Mouse (Mus musculus) bone marrow, adult 2 months (tissue): ENCODE measurements around the gene Plekhg2. TPM values are rescaled to one million over a fixed set of nuclear protein-coding genes. Genes with fewer than 3 reads are reported as not detected.

Experiments used
- H3K27ac ChIP-seq: fragments of 200-500 bp; 2 replicates; pipeline ENCODE4 v1.5.1; 2012; ENCODE audit warnings: low read depth, mild to moderate bottlenecking, control low read depth, inconsistent platforms, low read length; ENCODE audit not compliant: control insufficient read depth, poor library complexity, insufficient read depth
- H3K4me1 ChIP-seq: fragments of 200-500 bp; 2 replicates; pipeline ENCODE4 v1.6.1; 2011; ENCODE audit warnings: low read length; ENCODE audit not compliant: control insufficient read depth, insufficient read depth
- H3K4me3 ChIP-seq: fragments of 200-500 bp; replicated peaks from 2 replicates; pipeline ENCODE3; 2011; ENCODE audit warnings: mild to moderate bottlenecking, low read depth, low read length, control low read depth; ENCODE audit not compliant: control insufficient read depth
- CTCF ChIP-seq: fragments of 200-500 bp; IDR thresholded peaks from 2 replicates; pipeline ENCODE4 v1.5.1; 2011; ENCODE audit warnings: low read length, control low read depth; ENCODE audit not compliant: control insufficient read depth, insufficient read depth
- POLR2A ChIP-seq: fragments of 200-500 bp; IDR thresholded peaks from 2 replicates; pipeline ENCODE4 v1.6.1; 2011; ENCODE audit warnings: low read depth, mild to moderate bottlenecking, control low read depth, low read length, borderline replicate concordance; ENCODE audit not compliant: control insufficient read depth
- WGBS: fragments of 180-500 bp; shearing (Covaris S2); methylation state at CpG from one replicate; pipeline ENCODE4 v1.1.7; 2018; 5-methylcytosine and 5-hydroxymethylcytosine counted together
- polyA plus RNA-seq: library from polyadenylated mRNA; stranded (reverse); fragments of >200 nt; gene quantifications from 2 replicates; pipeline ENCODE4 v1.2.4, GENCODE M21; 2011; ENCODE audit warnings: low replicate concordance; ENCODE audit not compliant: missing spikeins, insufficient read depth, insufficient read length

The Plekhg2 gene
- polyA plus RNA-seq, 1 experiment = 26.3 TPM

GRCm38 (mm10) chr7:28380237-28381016 is 8.0 kb upstream of the Plekhg2 start, which contains the start of gene Zfp36:
Zfp36 (minus strand) TSS chr7:28380253.
- TF ChIP-seq POLR2A (no peak), CTCF (no peak)
- peak within 1 kb of the TSS; percentile 99 for H3K27ac ChIP-seq
- peaks cover 13% of the 10 kb centered on the region for H3K4me1 ChIP-seq
- WGBS = 16% methylated on average over 17 of the region's 17 CpGs
- peak within 1 kb of the TSS; percentile 89 for H3K4me3 ChIP-seq

- WGBS = under 1% methylated on average over 53 of the region's 53 CpGs
- peak overlapping the region; percentile 89 for H3K4me3 ChIP-seq
- H3K4me1 ChIP-seq = peaks cover 6% of the 10 kb centered on the region
These were observed 6.6 kb upstream of the Plekhg2 start for GRCm38 (mm10) chr7:28378769-28379651.

GRCm38 (mm10) chr7:28378066-28378690 is 5.8 kb upstream of the Plekhg2 start:
- Histone ChIP-seq H3K4me1 (peaks cover 1% of the 10 kb centered on the region; the same call in 1 of the 2 replicates), H3K27ac (peak overlapping the region; percentile 91), H3K4me3 (peak overlapping the region; percentile 89)
- under 1% methylated on average over 32 of the region's 32 CpGs for WGBS
- TF ChIP-seq POLR2A (peak; percentile 28; the same call in 1 of the 2 replicates), CTCF (no peak)

More at GRCm38 (mm10) chr7:28378769-28379651, 6.6 kb upstream of the Plekhg2 start:
- peak overlapping the region; percentile 91 for H3K27ac ChIP-seq
- TF ChIP-seq CTCF = no peak
- TF ChIP-seq POLR2A = peak; percentile 100

- 21% methylated on average over 18 of the region's 18 CpGs for WGBS
- TF ChIP-seq POLR2A (no peak), CTCF (no peak)
- H3K27ac ChIP-seq = peak overlapping the region; percentile 91
- H3K4me3 ChIP-seq = peak overlapping the region; percentile 89
- no peaks in the 10 kb centered on the region; the same call in 1 of the 2 replicates for H3K4me1 ChIP-seq
These were observed 5.0 kb upstream of the Plekhg2 start for GRCm38 (mm10) chr7:28377190-28378065.

- peak overlapping the region; percentile 96 for H3K27ac ChIP-seq
- H3K4me3 ChIP-seq = peak overlapping the region; percentile 56
- TF ChIP-seq CTCF = no peak
- TF ChIP-seq POLR2A = peak; percentile 71; the same call in 1 of the 2 replicates
- no peaks in the 10 kb centered on the region; the same call in 1 of the 2 replicates for H3K4me1 ChIP-seq
- WGBS = 7% methylated on average over 30 of the region's 30 CpGs
These were observed 3.8 kb upstream of the Plekhg2 start for GRCm38 (mm10) chr7:28376011-28376771.

- peak overlapping the region; percentile 56 for H3K4me3 ChIP-seq
These were observed 3.0 kb upstream of the Plekhg2 start for GRCm38 (mm10) chr7:28375176-28375921.

More at GRCm38 (mm10) chr7:28375176-28375921, 3.0 kb upstream of the Plekhg2 start:
- Histone ChIP-seq H3K27ac (peak overlapping the region; percentile 96), H3K4me1 (peaks cover 1% of the 10 kb centered on the region; the same call in 1 of the 2 replicates)
- WGBS = 0% methylated on average over 36 of the region's 36 CpGs
- TF ChIP-seq POLR2A = peak; percentile 88; the same call in 1 of the 2 replicates
- no peak for TF ChIP-seq CTCF
